Mouse (Mus musculus): ENCODE data around the gene Chst11. TPM values are rescaled to one million over a fixed set of nuclear protein-coding genes. Genes with fewer than 3 reads are reported as not detected.
A peak's percentile ranks its signal among the peaks of the same experiment; 100 is the strongest.

Chst11 gene
- 2.6 and 3.6 TPM in 2 replicates for polyA plus RNA-seq (2015; fragmentation: Nextera tagmentation; extraction: Ambion mirVana)

- peaks cover 34% of the 10 kb centered on the region for H3K4me1 ChIP-seq
- ATAC-seq (ENCODE audit: insufficient number of reproducible peaks, insufficient read depth, low FRiP score, low TSS enrichment, low read depth): peak; percentile 86
- WGBS: 0% methylated on average over 66 of the region's 67 CpGs
- H3K9ac ChIP-seq: peak within 1 kb of the TSS; percentile 85
- peak within 1 kb of the TSS; percentile 89 for H3K4me2 ChIP-seq
- no peaks in the 10 kb centered on the region for H3K9me3 ChIP-seq
- peak within 1 kb of the TSS; percentile 82 for H3K4me3 ChIP-seq
- no peaks in the 10 kb centered on the region for H3K36me3 ChIP-seq
- H3K27me3 ChIP-seq: peaks cover 41% of the 10 kb centered on the region
- H3K27ac ChIP-seq: peak within 1 kb of the TSS; percentile 90
Measured at GRCm38 (mm10) chr10:82984950-82985699, at the start of gene Chst11. TSS of gene Chst11 (plus strand) at chr10:82985498.

GRCm38 (mm10) chr10:82935774-82936173 is 49.5 kb upstream of the Chst11 start:
- Histone ChIP-seq H3K4me3 (no peak overlapping the region), H3K27ac (no peak overlapping the region), H3K4me2 (no peak overlapping the region), H3K9me3 (no peaks in the 10 kb centered on the region), H3K27me3 (no peaks in the 10 kb centered on the region), H3K36me3 (no peaks in the 10 kb centered on the region), H3K9ac (no peak overlapping the region), H3K4me1 (no peaks in the 10 kb centered on the region)
- 81% methylated on average over 6 of the region's 6 CpGs for WGBS
- no peak for ATAC-seq (ENCODE audit: insufficient number of reproducible peaks, insufficient read depth, low FRiP score, low TSS enrichment, low read depth)

- H3K9me3 ChIP-seq: 0 out of 2 replicates have a peak, but pooled peaks cover 6% of the 10 kb centered on the region
- no peaks in the 10 kb centered on the region for H3K36me3 ChIP-seq
- no peak for ATAC-seq (ENCODE audit: insufficient number of reproducible peaks, insufficient read depth, low FRiP score, low TSS enrichment, low read depth)
- H3K4me1 ChIP-seq: no peaks in the 10 kb centered on the region
- 82% methylated on average over 4 of the region's 4 CpGs for WGBS
- H3K9ac ChIP-seq: no peak overlapping the region
- no peak overlapping the region for H3K27ac ChIP-seq
- H3K4me2 ChIP-seq: no peak overlapping the region
- H3K27me3 ChIP-seq: no peaks in the 10 kb centered on the region
- H3K4me3 ChIP-seq: no peak overlapping the region
Measured at GRCm38 (mm10) chr10:82953415-82953814, 31.9 kb upstream of the Chst11 start.

- no peak overlapping the region for H3K27ac ChIP-seq
- no peak overlapping the region for H3K9ac ChIP-seq
- H3K9me3 ChIP-seq: 0 out of 2 replicates have a peak, but pooled peaks cover 6% of the 10 kb centered on the region
- no peaks in the 10 kb centered on the region for H3K27me3 ChIP-seq
- H3K4me1 ChIP-seq: no peaks in the 10 kb centered on the region
- no peaks in the 10 kb centered on the region for H3K36me3 ChIP-seq
- no peak overlapping the region for H3K4me2 ChIP-seq
- no peak for ATAC-seq (ENCODE audit: insufficient number of reproducible peaks, insufficient read depth, low FRiP score, low TSS enrichment, low read depth)
- H3K4me3 ChIP-seq: no peak overlapping the region
- WGBS: 94% methylated on average over 18 of the region's 18 CpGs
Measured at GRCm38 (mm10) chr10:82955117-82955516, 30.2 kb upstream of the Chst11 start.

- ATAC-seq (ENCODE audit: insufficient number of reproducible peaks, insufficient read depth, low FRiP score, low TSS enrichment, low read depth): no peak
- Histone ChIP-seq H3K4me1 (no peaks in the 10 kb centered on the region), H3K4me2 (no peak overlapping the region), H3K27me3 (no peaks in the 10 kb centered on the region), H3K9ac (no peak overlapping the region), H3K4me3 (no peak overlapping the region), H3K36me3 (no peaks in the 10 kb centered on the region), H3K9me3 (0 out of 2 replicates have a peak, but pooled peaks cover 6% of the 10 kb centered on the region), H3K27ac (no peak overlapping the region)
- WGBS: 75% methylated on average over 5 of the region's 5 CpGs
Measured at GRCm38 (mm10) chr10:82958218-82958761, 27.0 kb upstream of the Chst11 start.

- 0 out of 2 replicates have a peak, but pooled peaks cover 2% of the 10 kb centered on the region for H3K9me3 ChIP-seq
- H3K4me3 ChIP-seq: no peak overlapping the region
- ATAC-seq (ENCODE audit: insufficient number of reproducible peaks, insufficient read depth, low FRiP score, low TSS enrichment, low read depth): no peak
- H3K4me1 ChIP-seq: no peaks in the 10 kb centered on the region
- no peak overlapping the region for H3K9ac ChIP-seq
- no peaks in the 10 kb centered on the region for H3K27me3 ChIP-seq
- H3K36me3 ChIP-seq: no peaks in the 10 kb centered on the region
- no peak overlapping the region for H3K4me2 ChIP-seq
- no peak overlapping the region for H3K27ac ChIP-seq
Measured at GRCm38 (mm10) chr10:82959316-82959715, 26.0 kb upstream of the Chst11 start.

- no peak for ATAC-seq (ENCODE audit: insufficient number of reproducible peaks, insufficient read depth, low FRiP score, low TSS enrichment, low read depth)
- H3K27ac ChIP-seq: no peak overlapping the region
- WGBS: 49% methylated on average over 7 of the region's 7 CpGs
- no peaks in the 10 kb centered on the region for H3K36me3 ChIP-seq
- H3K9ac ChIP-seq: no peak overlapping the region
- no peaks in the 10 kb centered on the region for H3K4me1 ChIP-seq
- no peak overlapping the region for H3K4me3 ChIP-seq
- H3K4me2 ChIP-seq: no peak overlapping the region
- H3K9me3 ChIP-seq: no peaks in the 10 kb centered on the region
- H3K27me3 ChIP-seq: no peaks in the 10 kb centered on the region
Measured at GRCm38 (mm10) chr10:82961302-82961701, 24.0 kb upstream of the Chst11 start.

- H3K9ac ChIP-seq: no peak overlapping the region
- no peak for ATAC-seq (ENCODE audit: insufficient number of reproducible peaks, insufficient read depth, low FRiP score, low TSS enrichment, low read depth)
- no peaks in the 10 kb centered on the region for H3K27me3 ChIP-seq
- H3K4me1 ChIP-seq: no peaks in the 10 kb centered on the region
- no peaks in the 10 kb centered on the region for H3K9me3 ChIP-seq
- H3K36me3 ChIP-seq: no peaks in the 10 kb centered on the region
- 70% methylated on average over 4 of the region's 4 CpGs for WGBS
- H3K4me2 ChIP-seq: no peak overlapping the region
- no peak overlapping the region for H3K4me3 ChIP-seq
- no peak overlapping the region for H3K27ac ChIP-seq
Measured at GRCm38 (mm10) chr10:82962018-82962417, 23.3 kb upstream of the Chst11 start.

- Histone ChIP-seq H3K9me3 (no peaks in the 10 kb centered on the region), H3K4me2 (no peak overlapping the region), H3K27ac (no peak overlapping the region), H3K36me3 (no peaks in the 10 kb centered on the region), H3K9ac (no peak overlapping the region), H3K4me1 (no peaks in the 10 kb centered on the region), H3K4me3 (no peak overlapping the region), H3K27me3 (no peaks in the 10 kb centered on the region)
- no peak for ATAC-seq (ENCODE audit: insufficient number of reproducible peaks, insufficient read depth, low FRiP score, low TSS enrichment, low read depth)
- WGBS: 86% methylated on average over 6 of the region's 6 CpGs
Measured at GRCm38 (mm10) chr10:82962472-82963020, 22.8 kb upstream of the Chst11 start.

GRCm38 (mm10) chr10:82964491-82964890 is 20.8 kb upstream of the Chst11 start:
- Histone ChIP-seq H3K4me3 (no peak overlapping the region), H3K27ac (no peak overlapping the region), H3K9me3 (no peaks in the 10 kb centered on the region), H3K36me3 (no peaks in the 10 kb centered on the region), H3K4me2 (no peak overlapping the region), H3K27me3 (no peaks in the 10 kb centered on the region), H3K4me1 (no peaks in the 10 kb centered on the region), H3K9ac (no peak overlapping the region)
- no peak for ATAC-seq (ENCODE audit: insufficient number of reproducible peaks, insufficient read depth, low FRiP score, low TSS enrichment, low read depth)
- WGBS: 74% methylated on average over 7 of the region's 7 CpGs

- WGBS: 81% methylated on average over 7 of the region's 7 CpGs
- no peak overlapping the region for H3K27ac ChIP-seq
- no peaks in the 10 kb centered on the region for H3K9me3 ChIP-seq
- no peak overlapping the region for H3K9ac ChIP-seq
- ATAC-seq (ENCODE audit: insufficient number of reproducible peaks, insufficient read depth, low FRiP score, low TSS enrichment, low read depth): no peak
- no peaks in the 10 kb centered on the region for H3K4me1 ChIP-seq
- H3K4me3 ChIP-seq: no peak overlapping the region
- H3K4me2 ChIP-seq: no peak overlapping the region
- no peaks in the 10 kb centered on the region for H3K27me3 ChIP-seq
- no peaks in the 10 kb centered on the region for H3K36me3 ChIP-seq
Measured at GRCm38 (mm10) chr10:82966672-82967071, 18.6 kb upstream of the Chst11 start.

GRCm38 (mm10) chr10:82969612-82970011 is 15.7 kb upstream of the Chst11 start:
- ATAC-seq (ENCODE audit: insufficient number of reproducible peaks, insufficient read depth, low FRiP score, low TSS enrichment, low read depth): no peak
- no peak overlapping the region for H3K27ac ChIP-seq
- no peak overlapping the region for H3K4me2 ChIP-seq
- H3K9ac ChIP-seq: no peak overlapping the region
- no peaks in the 10 kb centered on the region for H3K36me3 ChIP-seq
- no peaks in the 10 kb centered on the region for H3K27me3 ChIP-seq
- 62% methylated on average over 5 of the region's 5 CpGs for WGBS
- no peak overlapping the region for H3K4me3 ChIP-seq
- H3K9me3 ChIP-seq: no peaks in the 10 kb centered on the region
- 0 out of 2 replicates have a peak, but pooled peaks cover under 1% of the 10 kb centered on the region for H3K4me1 ChIP-seq

All from embryonic facial prominence, embryonic 13.5 days (tissue).